Mouse (Mus musculus) heart, postnatal 36 days (tissue): ENCODE measurements around the gene T2. TPM values are rescaled to one million over a fixed set of nuclear protein-coding genes. Genes with fewer than 3 reads are reported as not detected.
"Not testable (repeated sequence)": the region's sequence is repeated elsewhere in the genome, so short reads cannot be mapped to it uniquely, and the experiment has no call there.

ENCODE experiments used
- DNase-seq, 2 experiments: peaks; one replicate each; pipeline ENCODE4 v3.0.0; 2021 to 2022
- intact Hi-C: fragments of 180-260 bp; cut with DNase I; formaldehyde crosslinking; loops from one replicate; pipeline ENCODE4 v1.15.1; 2025
- total RNA-seq, 2 experiments: library from RNA; stranded (reverse); gene quantifications; 2 replicates each; pipeline ENCODE4 v1.2.3; 2021

T2 gene
- total RNA-seq, 2 experiments from 2014 or later: 0.30 to 0.75 TPM

GRCm38 (mm10) chr17:8361281-8362103 lies 5.7 kb downstream of the T2 start:
- DNase-seq: no peak
- intact Hi-C loops: no loop called here

GRCm38 (mm10) chr17:8367514-8368480 lies 12.0 kb downstream of the T2 start:
- DNase-seq: no peak
- intact Hi-C loops: no loop called here

GRCm38 (mm10) chr17:8368570-8368969 lies 12.8 kb downstream of the T2 start:
- DNase-seq: no peak
- intact Hi-C loops: no loop called here

- DNase-seq: no peak
- intact Hi-C loops: no loop called here
These were observed 13.4 kb downstream of the T2 start for GRCm38 (mm10) chr17:8369171-8369570.

- intact Hi-C loops: loop anchor here (2.0 kb wide), 1 partner anchor 114 kb away; no protein-coding TSS in a partner anchor
- no peak for DNase-seq
These were observed 14.9 kb downstream of the T2 start for GRCm38 (mm10) chr17:8370634-8371229.

- intact Hi-C loops: loop anchor here (1.0 to 2.0 kb wide), 3 partner anchors 61 to 115 kb away; partner anchors contain the start of gene Sft2d1
- peak; percentile 48 to 52 for DNase-seq
These were observed 16.0 kb downstream of the T2 start for GRCm38 (mm10) chr17:8371834-8372233.

GRCm38 (mm10) chr17:8372286-8373046 lies 16.7 kb downstream of the T2 start:
- intact Hi-C loops: loop anchor here (1.0 to 2.0 kb wide), 2 partner anchors 62 to 108 kb away; partner anchors contain the start of gene Sft2d1
- peak; percentile 71 to 83 for DNase-seq

- no peak for DNase-seq
- intact Hi-C loops: no loop called here
These were observed 21.5 kb downstream of the T2 start for GRCm38 (mm10) chr17:8377298-8377697.

- intact Hi-C loops: no loop called here
- DNase-seq: no peak
These were observed 29.6 kb downstream of the T2 start for GRCm38 (mm10) chr17:8385441-8385840.

GRCm38 (mm10) chr17:8388463-8388862 lies 32.7 kb downstream of the T2 start:
- intact Hi-C loops: no loop called here

GRCm38 (mm10) chr17:8388990-8389789 lies 33.4 kb downstream of the T2 start:
- no peak for DNase-seq
- intact Hi-C loops: no loop called here

More at GRCm38 (mm10) chr17:8388463-8388862, 32.7 kb downstream of the T2 start:
- peak in 1 of 2 experiments; percentile 17 for DNase-seq

- DNase-seq: no peak
- intact Hi-C loops: loop anchor here (2.0 kb wide), 1 partner anchor 71 kb away; no protein-coding TSS in a partner anchor
These were observed 34.0 kb downstream of the T2 start for GRCm38 (mm10) chr17:8389790-8390095.

- DNase-seq: no peak
- intact Hi-C loops: loop anchor here (2.0 kb wide), 1 partner anchor 70 kb away; no protein-coding TSS in a partner anchor
These were observed 34.7 kb downstream of the T2 start for GRCm38 (mm10) chr17:8390487-8390886.

GRCm38 (mm10) chr17:8396371-8396770 lies 40.6 kb downstream of the T2 start:
- intact Hi-C loops: no loop called here
- DNase-seq: no peak

GRCm38 (mm10) chr17:8397946-8398345 lies 42.2 kb downstream of the T2 start:
- DNase-seq: no peak
- intact Hi-C loops: no loop called here

GRCm38 (mm10) chr17:8403932-8404331 lies 48.1 kb downstream of the T2 start:
- intact Hi-C loops, DNase-seq: not testable (repeated sequence)

- intact Hi-C loops: no loop called here
- no peak for DNase-seq
These were observed 50.5 kb downstream of the T2 start for GRCm38 (mm10) chr17:8406285-8406684.

GRCm38 (mm10) chr17:8408002-8408401 lies 52.2 kb downstream of the T2 start:
- intact Hi-C loops, DNase-seq: not testable (repeated sequence)
